Mouse (Mus musculus) mouse embryonic stem cell (cell line): ENCODE data around the gene Pfdn6.
"Not testable (repeated sequence)": the region's sequence is repeated elsewhere in the genome, so short reads cannot be mapped to it uniquely, and the experiment has no call there.

ENCODE experiments used
- in situ Hi-C, 2 experiments: fragments of 300-500 bp; cut with MboI; formaldehyde crosslinking; loops; 1 replicate in 1 of 2; 3 replicates in 1 of 2; pipeline ENCODE4 v1.14.3; 2019 to 2020; ENCODE audit warnings: low sequenced_read_pairs in 2 of 2, low pct_unique_long_range_greater_than_20kb in 1 of 2, mixed read lengths in 1 of 2; ENCODE audit not compliant: unreplicated experiment in 1 of 2

Gene Pfdn6

DNA sequence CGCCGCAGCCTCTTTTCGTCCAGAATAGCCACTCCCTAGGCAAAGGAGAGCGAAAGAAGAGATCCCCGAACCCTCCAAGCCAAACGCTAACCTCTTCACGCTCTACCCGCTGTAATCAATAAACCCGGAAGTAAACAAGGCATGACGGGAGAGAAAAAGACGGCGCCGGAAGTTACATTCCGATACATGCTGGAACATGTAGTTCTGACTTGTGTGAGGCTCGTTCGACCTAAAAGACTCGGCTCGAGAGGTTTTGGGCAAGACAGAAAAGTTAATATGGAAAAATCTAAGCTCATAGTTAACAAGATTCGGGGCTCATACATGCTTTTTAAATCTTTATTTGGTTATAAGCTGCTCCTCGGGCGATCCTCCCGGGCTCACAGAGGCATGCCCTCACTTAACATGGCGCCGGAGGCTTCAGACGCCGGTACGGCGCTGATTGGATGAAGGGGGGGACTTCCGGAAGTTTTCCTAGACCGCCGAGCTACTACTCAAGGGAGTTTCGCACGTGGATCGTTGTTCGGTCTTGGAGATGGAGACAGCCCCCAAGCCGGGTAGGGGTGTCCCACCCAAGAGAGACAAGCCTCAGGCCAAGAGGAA lies at the start of gene Pfdn6, which contains the start of gene Wdr46:
Gene Pfdn6 (minus strand): TSS at position 138 of the 600 bp plus-strand sequence.
Gene Wdr46 (plus strand): TSS at position 455 of the 600 bp plus-strand sequence.
- in situ Hi-C loops, result no loop called here

DNA sequence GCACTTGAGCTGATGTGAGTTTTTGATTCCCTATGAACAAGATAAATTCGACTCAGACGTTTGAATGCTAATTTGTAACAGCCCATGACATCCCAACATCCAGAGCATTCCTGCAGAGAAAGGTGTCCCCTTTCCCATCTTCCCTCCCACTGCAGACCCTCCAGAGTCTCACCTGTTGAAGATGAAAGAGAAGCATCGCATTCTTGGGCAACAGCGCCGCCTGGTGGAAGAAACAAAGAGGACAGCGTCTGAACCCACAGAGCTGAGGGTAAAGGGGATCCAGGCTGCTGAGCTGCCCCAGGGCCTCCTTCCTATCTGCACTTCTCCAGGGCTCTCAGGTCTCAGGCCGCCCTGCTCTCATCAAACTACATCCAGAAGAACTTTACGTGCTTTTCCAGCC lies 42.0 kb upstream of the Pfdn6 start:
- in situ Hi-C loops, result not testable (repeated sequence)

- in situ Hi-C loops, result not testable (repeated sequence)
These were observed 41.2 kb upstream of the Pfdn6 start for GRCm38 (mm10) chr17:33981192-33981909.

DNA sequence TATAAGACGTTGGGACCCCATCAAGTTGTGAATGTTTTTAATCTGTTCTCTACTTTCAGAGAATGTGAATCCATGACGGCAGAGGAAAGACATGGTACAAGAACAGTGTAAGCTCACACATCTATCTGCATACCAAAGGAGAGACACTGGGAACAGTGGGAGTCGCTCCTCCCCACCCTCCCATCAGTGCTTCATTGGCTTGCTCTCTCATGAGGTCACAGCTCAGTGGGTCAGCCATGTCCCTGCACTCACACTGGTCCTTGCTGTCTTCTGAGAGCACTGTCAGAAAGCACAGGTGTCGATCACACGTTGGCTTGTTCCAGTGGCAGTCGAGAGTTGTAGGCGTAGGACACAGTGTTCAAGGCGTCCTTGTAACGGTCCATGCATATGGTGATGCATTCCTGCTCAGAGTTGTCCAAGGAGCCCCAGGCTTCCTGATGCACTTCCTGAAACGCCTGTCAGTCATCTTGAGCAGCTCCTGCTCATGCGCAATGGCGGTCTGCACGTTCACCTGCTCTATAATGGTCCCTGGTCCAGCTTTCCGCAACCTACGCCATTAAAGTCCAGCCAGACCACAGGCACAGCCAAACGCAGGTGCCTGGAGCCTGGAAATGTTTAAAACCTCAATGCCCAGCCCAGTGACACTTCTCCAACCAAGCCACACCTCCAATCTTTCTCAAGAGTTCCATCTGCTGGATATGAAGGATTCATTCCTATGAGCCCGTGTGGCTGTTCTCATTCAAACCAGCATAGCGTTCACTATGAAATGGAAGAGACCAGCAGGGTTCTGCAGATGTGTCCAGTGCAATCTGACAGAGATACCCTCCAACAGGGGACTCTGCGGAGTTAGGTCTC lies 40.3 kb upstream of the Pfdn6 start:
- in situ Hi-C loops, result no loop called here

GRCm38 (mm10) chr17:33979512-33980050 lies 39.4 kb upstream of the Pfdn6 start:
- in situ Hi-C loops, result no loop called here

- in situ Hi-C loops, result no loop called here
These were observed 38.5 kb upstream of the Pfdn6 start for GRCm38 (mm10) chr17:33978631-33979031.

DNA sequence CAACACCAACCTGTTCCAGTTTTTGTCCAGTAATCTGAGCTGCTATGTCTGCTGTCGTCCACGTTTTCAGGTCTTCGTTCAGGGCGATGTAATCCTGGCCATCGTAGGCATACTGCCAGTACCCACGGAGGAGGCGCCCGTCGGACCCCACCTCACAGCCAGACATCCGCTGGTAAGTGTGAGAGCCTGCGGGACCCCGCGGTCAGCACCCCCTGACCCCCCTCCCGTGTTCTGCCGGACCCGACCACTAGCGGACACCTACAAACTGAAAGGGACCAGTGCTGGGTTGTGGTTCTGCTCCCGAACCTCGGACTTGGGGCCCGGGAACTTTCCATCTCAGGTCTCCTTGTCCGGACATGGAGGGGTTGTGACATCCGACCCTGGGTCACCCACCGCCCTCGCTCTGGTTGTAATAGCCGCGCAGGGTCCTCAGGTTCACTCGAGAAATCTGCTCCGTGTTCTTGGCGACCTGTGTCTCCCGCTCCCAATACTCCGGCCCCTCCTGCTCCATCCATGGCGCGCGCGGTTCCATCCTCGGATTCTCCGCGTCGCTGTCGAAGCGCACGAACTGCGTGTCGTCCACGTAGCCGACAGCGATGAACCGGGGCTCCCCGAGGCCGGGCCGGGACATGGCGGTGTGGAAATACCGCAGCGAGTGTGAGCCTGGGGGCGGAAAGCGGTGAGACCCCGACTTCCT lies 37.9 kb upstream of the Pfdn6 start:
- in situ Hi-C loops, result no loop called here

GRCm38 (mm10) chr17:33973572-33973971 lies 33.4 kb upstream of the Pfdn6 start:
- in situ Hi-C loops, result no loop called here

- in situ Hi-C loops, result no loop called here
These were observed 32.5 kb upstream of the Pfdn6 start for GRCm38 (mm10) chr17:33972691-33973090.

GRCm38 (mm10) chr17:33969394-33969793 lies 29.3 kb upstream of the Pfdn6 start:
- in situ Hi-C loops, result loop anchor here in 1 of 2 experiments (5.0 kb wide), 1 partner anchor 33 kb away; the partner anchor contains the start of gene H2-K1

- in situ Hi-C loops, result loop anchor here in 1 of 2 experiments (5.0 kb wide), 1 partner anchor 33 kb away; the partner anchor contains the start of gene H2-K1
These were observed 28.8 kb upstream of the Pfdn6 start for GRCm38 (mm10) chr17:33968927-33969326.

- in situ Hi-C loops, result loop anchor here in 1 of 2 experiments (5.0 kb wide), 1 partner anchor 34 kb away; the partner anchor contains the start of gene H2-K1
These were observed 28.3 kb upstream of the Pfdn6 start for GRCm38 (mm10) chr17:33968489-33968888.

DNA sequence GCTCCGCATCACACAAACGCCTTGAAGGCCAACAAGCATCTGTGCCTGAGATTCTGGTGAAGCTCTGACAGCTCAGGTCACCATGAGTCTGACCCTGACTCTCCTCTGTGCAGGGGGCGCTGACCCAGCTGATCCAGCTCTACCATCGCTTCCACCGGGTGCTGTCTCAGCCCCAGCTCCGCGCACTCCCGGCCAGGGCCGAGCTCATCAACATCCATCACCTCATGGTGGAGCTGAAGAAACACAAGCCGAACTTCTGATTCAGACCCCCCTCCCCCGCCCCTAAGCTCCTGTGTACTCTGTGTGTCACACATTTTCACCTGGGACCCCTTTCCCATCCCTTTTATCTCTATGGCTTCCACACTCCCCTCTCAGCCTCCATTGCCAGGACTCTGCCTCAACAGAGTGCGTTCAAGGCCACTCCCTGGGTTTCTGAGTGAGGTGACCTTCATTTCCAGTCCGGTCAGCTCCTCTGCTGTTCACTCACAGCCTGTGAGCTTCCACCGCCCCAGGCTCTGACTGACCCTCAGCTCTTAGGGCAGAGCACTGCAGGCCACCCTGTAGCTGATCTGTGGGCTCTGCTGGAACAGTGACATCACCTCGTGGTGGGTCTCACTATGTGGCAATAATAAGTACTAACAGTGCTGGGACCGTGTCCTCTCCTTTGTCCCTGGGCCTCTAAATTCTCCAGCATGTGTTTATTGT lies 25.9 kb upstream of the Pfdn6 start:
- in situ Hi-C loops, result loop anchor here in 1 of 2 experiments (5.0 kb wide), 1 partner anchor 36 kb away; the partner anchor contains the start of gene H2-K1

GRCm38 (mm10) chr17:33965082-33965845 lies 25.1 kb upstream of the Pfdn6 start:
- in situ Hi-C loops, result loop anchor here in 1 of 2 experiments (5.0 kb wide), 1 partner anchor 37 kb away; the partner anchor contains the start of gene H2-K1

DNA sequence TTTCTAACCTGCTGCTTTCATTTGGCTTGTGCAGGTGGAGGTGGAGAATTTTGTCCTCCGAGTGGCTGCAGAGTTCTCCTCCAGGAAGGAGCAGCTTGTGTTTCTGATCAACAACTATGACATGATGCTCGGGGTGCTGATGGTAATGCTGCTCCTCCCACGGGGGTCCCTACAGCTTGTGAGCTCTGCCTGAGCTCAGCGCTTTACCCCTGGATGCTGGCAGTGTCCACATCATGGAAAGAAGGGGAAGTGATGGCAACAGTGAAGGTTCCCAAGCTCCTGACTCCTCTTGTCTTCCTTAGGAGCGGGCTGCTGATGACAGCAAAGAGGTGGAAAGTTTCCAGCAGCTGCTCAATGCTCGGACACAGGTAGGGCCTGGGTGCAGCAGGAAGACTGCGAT lies 22.7 kb upstream of the Pfdn6 start:
- in situ Hi-C loops, result no loop called here

GRCm38 (mm10) chr17:33959948-33960347 lies 19.8 kb upstream of the Pfdn6 start:
- in situ Hi-C loops, result no loop called here

GRCm38 (mm10) chr17:33959135-33959534 lies 19.0 kb upstream of the Pfdn6 start:
- in situ Hi-C loops, result no loop called here
